Mouse (Mus musculus): ENCODE measurements around the gene Dpp8.

GRCm38 (mm10) chr9:65021887-65022579 is 10.2 kb upstream of the Dpp8 start:
- TF ChIP-seq POLR2A (IDR thresholded peaks at IDR 0.05; ENCODE audit: extremely low read depth, insufficient read depth, low read length) = no peak
- TF ChIP-seq CTCF (IDR thresholded peaks at IDR 0.05; ENCODE audit: extremely low read depth, insufficient read depth, low read length) = no peak
